Mouse (Mus musculus) embryonic facial prominence, embryonic 12.5 days (tissue): ENCODE results near the gene Atad3a. TPM values are rescaled to one million over a fixed set of nuclear protein-coding genes. Genes with fewer than 3 reads are reported as not detected.

ENCODE experiments used
- ATAC-seq: fragments of 200-750 bp; cut with Nextera tagmentation; 2 replicates; pipeline ENCODE4 v1.8.0; 2017; ENCODE audit not compliant: insufficient number of reproducible peaks, insufficient read depth, low FRiP score, low TSS enrichment
- H3K27ac ChIP-seq: fragments of 300-500 bp; sonication (generic); 2 replicates; pipeline ENCODE4 v1.5.1; 2016; ENCODE audit warnings: mild to moderate bottlenecking
- H3K27me3 ChIP-seq: fragments of 300-500 bp; sonication (generic); 2 replicates; pipeline ENCODE4 v1.6.1; 2016; ENCODE audit warnings: mild to moderate bottlenecking, moderate library complexity
- H3K36me3 ChIP-seq: fragments of 300-500 bp; sonication (generic); 2 replicates; pipeline ENCODE4 v1.6.1; 2016; ENCODE audit warnings: mild to moderate bottlenecking
- H3K4me1 ChIP-seq: fragments of 300-500 bp; sonication (generic); 2 replicates; pipeline ENCODE4 v1.6.1; 2016
- H3K4me2 ChIP-seq: fragments of 300-500 bp; sonication (generic); replicated peaks from 2 replicates; pipeline ENCODE4 v1.6.1; 2016; ENCODE audit warnings: mild to moderate bottlenecking, moderate library complexity
- H3K4me3 ChIP-seq: fragments of 300-500 bp; sonication (generic); 2 replicates; pipeline ENCODE4 v1.5.1; 2016; ENCODE audit warnings: mild to moderate bottlenecking
- H3K9ac ChIP-seq: fragments of 300-500 bp; sonication (generic); 2 replicates; pipeline ENCODE4 v1.6.1; 2016; ENCODE audit warnings: mild to moderate bottlenecking, moderate library complexity
- H3K9me3 ChIP-seq: fragments of 300-500 bp; sonication (generic); 2 replicates; pipeline ENCODE4 v1.6.1; 2016; ENCODE audit warnings: mild to moderate bottlenecking, moderate library complexity
- WGBS: fragments of 180-500 bp; shearing (Covaris S2); methylation state at CpG from one replicate; pipeline ENCODE4 v1.1.7; 2016; 5-methylcytosine and 5-hydroxymethylcytosine counted together
- polyA plus RNA-seq: library from polyadenylated mRNA; unstranded; fragments of >200 nt; fragmentation: Nextera tagmentation; extraction: Ambion mirVana; gene quantifications from 2 replicates; pipeline ENCODE4 v1.2.1, GENCODE M21; 2016

The Atad3a gene
- polyA plus RNA-seq, 1 experiment from 2014 or later: 103 TPM

DNA sequence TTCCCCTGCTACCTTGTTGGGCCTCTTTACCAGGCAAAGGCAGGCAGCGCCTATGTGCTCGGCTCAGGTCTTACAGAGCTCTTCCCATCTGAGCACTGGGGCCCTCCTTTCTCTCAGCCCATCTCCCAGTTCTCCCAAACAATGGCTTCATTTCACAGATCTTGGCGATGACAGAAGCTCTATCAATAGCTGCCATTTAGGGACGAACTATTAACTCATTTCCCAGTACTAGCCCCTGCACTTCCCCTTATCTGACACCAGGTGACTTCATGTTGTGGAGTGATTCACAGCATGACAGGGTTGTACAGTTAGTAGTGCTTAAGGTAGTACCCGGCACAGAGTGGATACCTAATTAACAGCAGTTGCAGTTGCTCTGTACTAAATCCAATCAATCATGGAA, 24.9 kb upstream of the Atad3a start, which contains the start of gene Tmem88b:
TSS of gene Tmem88b (minus strand) at position 56 of the 400 bp plus-strand sequence.
- H3K4me2 ChIP-seq: peak within 1 kb of the TSS; percentile 72
- no peaks in the 10 kb centered on the region for H3K36me3 ChIP-seq
- WGBS: 58% methylated on average over 5 of the region's 5 CpGs
- peaks cover 14% of the 10 kb centered on the region for H3K4me1 ChIP-seq
- H3K27ac ChIP-seq: peak within 1 kb of the TSS; percentile 80; the same call in 1 of the 2 replicates
- H3K27me3 ChIP-seq: no peaks in the 10 kb centered on the region
- H3K9me3 ChIP-seq: no peaks in the 10 kb centered on the region
- no peak for ATAC-seq
- H3K4me3 ChIP-seq: peak within 1 kb of the TSS; percentile 59
- peak within 1 kb of the TSS; percentile 87; the same call in 1 of the 2 replicates for H3K9ac ChIP-seq

DNA sequence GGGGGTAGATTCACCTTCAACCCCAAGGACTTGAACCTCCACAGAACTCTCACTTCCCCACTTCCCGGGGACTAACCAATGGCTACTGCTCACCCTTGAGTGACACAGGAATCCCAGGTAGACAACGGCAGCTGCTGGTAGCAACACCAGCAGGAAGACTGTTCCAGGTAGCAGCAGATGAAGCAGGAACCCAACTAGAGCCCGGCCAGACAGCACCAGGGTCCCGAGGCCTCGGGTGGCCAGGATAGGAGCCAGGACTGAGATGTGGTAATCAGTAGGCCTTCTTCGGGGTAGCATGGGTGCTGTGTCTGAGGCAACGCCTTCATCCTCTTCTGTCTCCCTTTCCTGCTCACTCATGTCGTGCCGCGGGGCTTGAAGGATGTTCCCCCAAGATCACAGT, 24.4 kb upstream of the Atad3a start:
- Histone ChIP-seq H3K27ac (no peak overlapping the region), H3K4me2 (peak overlapping the region; percentile 72; the same call in 1 of the 2 replicates), H3K4me1 (peaks cover 15% of the 10 kb centered on the region), H3K36me3 (no peaks in the 10 kb centered on the region), H3K4me3 (no peak overlapping the region), H3K9ac (peak overlapping the region; percentile 27; the same call in 1 of the 2 replicates), H3K9me3 (no peaks in the 10 kb centered on the region), H3K27me3 (no peaks in the 10 kb centered on the region)
- 77% methylated on average over 10 of the region's 10 CpGs for WGBS
- no peak for ATAC-seq

DNA sequence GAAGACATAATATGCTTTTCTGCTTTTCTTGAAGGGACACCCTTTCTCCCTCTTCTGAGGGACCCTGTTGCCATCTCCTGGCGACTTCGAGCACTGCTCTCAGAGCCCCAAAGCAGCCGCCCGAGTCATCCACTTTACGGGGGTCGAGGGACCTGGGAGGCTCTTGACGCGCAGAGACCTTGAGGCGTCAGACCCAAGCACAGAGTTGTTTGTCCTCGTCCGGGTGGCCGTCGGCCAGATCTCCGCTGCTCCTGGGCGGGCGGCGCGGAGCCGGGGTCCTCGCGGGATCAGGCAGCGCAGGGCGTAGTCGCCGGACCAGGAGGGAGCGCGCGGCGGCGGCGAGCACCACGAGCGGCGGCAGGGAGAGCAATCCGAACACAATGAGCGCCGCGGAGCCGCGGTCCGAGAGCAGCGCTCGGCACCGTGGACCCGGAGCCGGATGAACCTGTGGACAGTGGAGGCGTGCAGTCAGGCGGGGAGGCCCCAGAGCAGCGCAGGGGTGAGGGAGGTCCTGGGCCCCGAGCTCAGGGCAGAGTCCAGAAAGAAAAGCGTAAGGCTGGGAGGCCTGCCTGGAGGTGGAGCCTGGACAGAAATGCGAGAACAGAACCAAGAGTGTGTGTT, 23.3 kb upstream of the Atad3a start:
- ATAC-seq: peak; percentile 79
- H3K9ac ChIP-seq: peak overlapping the region; percentile 87
- no peaks in the 10 kb centered on the region for H3K9me3 ChIP-seq
- H3K27me3 ChIP-seq: no peaks in the 10 kb centered on the region
- peaks cover 15% of the 10 kb centered on the region for H3K4me1 ChIP-seq
- peak overlapping the region; percentile 59 for H3K4me3 ChIP-seq
- peak overlapping the region; percentile 80 for H3K27ac ChIP-seq
- no peaks in the 10 kb centered on the region for H3K36me3 ChIP-seq
- under 1% methylated on average over 52 of the region's 52 CpGs for WGBS
- peak overlapping the region; percentile 72 for H3K4me2 ChIP-seq

DNA sequence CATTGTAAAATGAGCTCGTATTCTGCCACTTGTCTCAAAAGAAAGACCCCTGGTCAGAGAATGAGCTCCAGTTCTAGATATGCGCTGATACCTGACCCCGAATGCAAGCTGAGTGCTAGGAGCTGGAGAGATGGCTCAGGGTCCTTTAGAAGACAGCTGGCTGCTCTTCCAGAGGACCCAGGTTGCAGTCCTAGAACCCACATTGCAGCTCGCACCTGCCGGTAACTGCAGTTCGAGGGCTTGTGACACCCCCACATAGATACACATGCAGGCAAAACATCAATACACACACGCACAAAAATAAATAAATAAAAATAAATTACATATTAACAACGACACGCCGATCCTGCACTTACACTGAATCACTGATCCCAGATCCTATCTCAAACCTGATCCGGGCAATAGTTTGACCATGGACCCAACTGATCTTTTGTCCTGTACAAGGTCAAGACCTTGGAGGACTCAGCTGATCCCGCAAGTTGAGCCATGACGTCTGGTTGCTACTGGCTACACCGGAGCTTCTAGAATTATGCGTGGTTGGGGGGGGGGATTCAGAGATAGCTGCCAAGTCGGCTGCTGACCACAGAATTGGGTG, 22.7 kb upstream of the Atad3a start:
- 44% methylated on average over 16 of the region's 16 CpGs for WGBS
- no peak for ATAC-seq
- no peaks in the 10 kb centered on the region for H3K9me3 ChIP-seq
- H3K27me3 ChIP-seq: no peaks in the 10 kb centered on the region
- H3K4me1 ChIP-seq: peaks cover 15% of the 10 kb centered on the region
- H3K4me3 ChIP-seq: peak overlapping the region; percentile 59
- H3K9ac ChIP-seq: peak overlapping the region; percentile 30; the same call in 1 of the 2 replicates
- no peak overlapping the region for H3K27ac ChIP-seq
- no peaks in the 10 kb centered on the region for H3K36me3 ChIP-seq
- H3K4me2 ChIP-seq: peak overlapping the region; percentile 72

DNA sequence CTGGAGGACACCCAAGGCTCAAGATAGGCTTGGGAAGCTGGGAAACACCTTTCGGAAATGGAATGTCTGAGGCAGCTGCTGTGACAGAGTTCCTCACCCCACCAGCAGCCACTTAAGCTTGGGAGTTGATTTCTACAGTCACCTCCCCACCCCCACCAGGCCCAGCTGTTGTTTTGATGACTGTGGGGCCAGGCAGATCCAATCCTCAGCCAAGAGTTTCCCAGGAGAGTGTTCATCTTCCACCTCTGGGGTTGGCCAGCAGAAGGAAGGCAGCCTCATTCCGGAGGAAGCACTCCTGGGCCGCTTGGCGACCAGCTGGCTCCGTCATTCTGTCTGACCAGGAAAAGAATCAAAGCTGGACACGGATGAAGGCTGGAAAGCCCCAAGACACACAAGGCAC, 20.0 kb upstream of the Atad3a start:
- H3K27me3 ChIP-seq: no peaks in the 10 kb centered on the region
- ATAC-seq: no peak; the same call in 1 of the 2 replicates
- H3K36me3 ChIP-seq: no peaks in the 10 kb centered on the region
- 33% methylated on average over 6 of the region's 6 CpGs for WGBS
- no peak overlapping the region for H3K4me2 ChIP-seq
- H3K9ac ChIP-seq: no peak overlapping the region
- H3K27ac ChIP-seq: 0 out of 2 replicates have a peak overlapping the region, but pooled peaks have one; percentile 7
- H3K9me3 ChIP-seq: no peaks in the 10 kb centered on the region
- peaks cover 15% of the 10 kb centered on the region for H3K4me1 ChIP-seq
- H3K4me3 ChIP-seq: no peak overlapping the region

DNA sequence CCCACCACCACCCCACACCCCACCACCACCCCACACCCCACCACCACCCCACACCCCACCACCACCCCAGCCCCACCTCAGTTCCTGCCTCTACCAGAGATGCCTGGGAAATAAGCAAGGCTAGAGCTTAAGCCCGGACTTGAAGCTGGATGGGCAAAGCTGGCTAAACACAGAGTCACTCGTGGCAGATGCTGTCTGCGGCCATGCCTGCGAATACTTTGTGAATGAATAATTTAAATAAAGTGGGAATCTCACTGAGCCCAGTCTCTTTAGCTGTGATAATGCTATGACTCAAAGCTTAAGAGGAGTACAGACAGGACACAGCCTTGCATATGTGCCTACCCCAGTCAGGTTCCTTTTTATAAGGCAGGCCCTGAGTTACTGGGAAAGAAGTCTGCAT, 18.6 kb upstream of the Atad3a start:
- 83% methylated on average over 4 of the region's 4 CpGs for WGBS
- ATAC-seq: no peak
- H3K4me1 ChIP-seq: peaks cover 8% of the 10 kb centered on the region; the same call in 1 of the 2 replicates
- no peak overlapping the region for H3K27ac ChIP-seq
- no peak overlapping the region for H3K9ac ChIP-seq
- no peak overlapping the region for H3K4me3 ChIP-seq
- H3K9me3 ChIP-seq: no peaks in the 10 kb centered on the region
- no peak overlapping the region for H3K4me2 ChIP-seq
- no peaks in the 10 kb centered on the region for H3K27me3 ChIP-seq
- H3K36me3 ChIP-seq: no peaks in the 10 kb centered on the region

DNA sequence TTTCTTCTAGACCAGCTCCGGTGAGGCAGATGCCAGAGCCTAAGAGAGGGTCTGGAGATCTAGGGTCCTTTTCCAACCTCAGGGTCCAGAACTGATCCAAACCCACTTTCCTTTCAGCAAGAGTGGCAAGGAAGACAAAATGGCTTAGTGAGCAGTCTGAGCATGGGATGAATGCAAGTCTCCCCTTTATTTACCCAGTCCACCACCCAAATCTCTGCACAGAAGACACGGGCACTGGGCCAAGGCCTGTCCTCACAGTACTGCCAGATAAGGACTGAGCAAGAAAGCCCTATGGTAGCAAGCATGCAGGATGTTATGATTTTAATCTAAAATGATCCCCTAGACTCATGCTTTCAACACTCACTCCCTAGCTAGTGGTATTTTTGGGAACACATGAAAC, 16.9 kb upstream of the Atad3a start:
- no peak overlapping the region for H3K9ac ChIP-seq
- H3K27me3 ChIP-seq: peaks cover 10% of the 10 kb centered on the region; the same call in 1 of the 2 replicates
- H3K27ac ChIP-seq: no peak overlapping the region
- 71% methylated on average over 2 of the region's 2 CpGs for WGBS
- H3K4me3 ChIP-seq: no peak overlapping the region
- H3K4me1 ChIP-seq: peaks cover 16% of the 10 kb centered on the region
- no peak overlapping the region for H3K4me2 ChIP-seq
- no peaks in the 10 kb centered on the region for H3K9me3 ChIP-seq
- no peaks in the 10 kb centered on the region for H3K36me3 ChIP-seq
- ATAC-seq: no peak

DNA sequence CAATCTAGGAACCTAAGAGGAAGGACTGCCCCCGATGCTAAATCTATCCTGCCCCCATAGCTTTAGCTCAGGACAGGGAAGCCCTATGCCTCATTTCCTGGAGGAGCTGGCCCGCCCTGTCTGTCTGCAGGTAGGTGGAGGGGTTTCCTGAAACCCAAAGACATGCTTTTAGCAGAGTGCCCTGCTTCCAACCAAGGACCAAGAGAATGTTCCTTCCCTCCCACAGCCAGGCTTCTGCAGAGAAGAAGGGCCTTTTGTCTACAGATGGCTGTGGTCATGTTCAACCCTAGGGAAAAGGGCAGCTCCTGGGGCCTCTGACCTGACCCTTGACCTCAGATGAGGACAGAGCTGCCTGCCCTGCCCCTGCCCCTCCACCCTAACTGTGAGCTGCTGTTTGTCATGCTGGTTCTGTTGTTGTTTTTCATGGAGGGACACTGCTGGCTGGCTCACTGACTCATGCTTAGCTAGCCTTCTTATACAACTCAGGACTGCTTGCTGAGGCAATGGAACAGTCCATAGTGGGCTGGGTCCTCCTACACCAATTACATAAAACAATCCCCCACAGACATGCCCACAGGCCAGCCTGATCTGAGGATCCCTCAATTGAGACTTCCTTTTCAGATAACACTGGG, 15.9 kb upstream of the Atad3a start:
- H3K27me3 ChIP-seq: peaks cover 19% of the 10 kb centered on the region
- ATAC-seq: no peak
- no peak overlapping the region for H3K9ac ChIP-seq
- H3K4me1 ChIP-seq: peaks cover 16% of the 10 kb centered on the region
- no peak overlapping the region for H3K4me3 ChIP-seq
- no peaks in the 10 kb centered on the region for H3K36me3 ChIP-seq
- no peak overlapping the region for H3K27ac ChIP-seq
- H3K4me2 ChIP-seq: no peak overlapping the region
- 9% methylated on average over 2 of the region's 2 CpGs for WGBS
- no peaks in the 10 kb centered on the region for H3K9me3 ChIP-seq

DNA sequence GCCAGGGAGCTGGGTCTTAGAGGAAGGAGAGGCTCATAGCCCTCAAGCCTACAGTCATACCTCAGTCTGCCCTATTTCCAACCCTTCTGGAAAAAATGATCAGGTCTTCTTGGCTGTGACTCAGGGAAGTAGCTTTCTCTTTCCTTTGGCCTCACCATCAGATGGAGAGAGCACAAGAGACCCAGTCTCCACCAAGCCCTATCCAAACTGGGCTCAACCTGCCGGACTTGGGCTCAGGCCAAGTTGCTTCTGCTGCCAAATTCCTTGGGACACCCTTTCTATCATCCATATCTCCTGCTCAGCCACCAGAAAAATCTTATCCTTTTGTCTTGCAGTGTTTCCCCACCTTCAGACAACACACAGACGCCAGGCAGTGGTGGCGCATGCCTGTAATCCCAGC, 15.0 kb upstream of the Atad3a start:
- WGBS: 77% methylated on average over 3 of the region's 3 CpGs
- no peak for ATAC-seq
- H3K9ac ChIP-seq: no peak overlapping the region
- H3K9me3 ChIP-seq: no peaks in the 10 kb centered on the region
- H3K27ac ChIP-seq: 0 out of 2 replicates have a peak overlapping the region, but pooled peaks have one; percentile 17
- H3K27me3 ChIP-seq: peaks cover 19% of the 10 kb centered on the region
- no peak overlapping the region for H3K4me2 ChIP-seq
- H3K4me1 ChIP-seq: peaks cover 14% of the 10 kb centered on the region
- no peak overlapping the region for H3K4me3 ChIP-seq
- H3K36me3 ChIP-seq: no peaks in the 10 kb centered on the region

DNA sequence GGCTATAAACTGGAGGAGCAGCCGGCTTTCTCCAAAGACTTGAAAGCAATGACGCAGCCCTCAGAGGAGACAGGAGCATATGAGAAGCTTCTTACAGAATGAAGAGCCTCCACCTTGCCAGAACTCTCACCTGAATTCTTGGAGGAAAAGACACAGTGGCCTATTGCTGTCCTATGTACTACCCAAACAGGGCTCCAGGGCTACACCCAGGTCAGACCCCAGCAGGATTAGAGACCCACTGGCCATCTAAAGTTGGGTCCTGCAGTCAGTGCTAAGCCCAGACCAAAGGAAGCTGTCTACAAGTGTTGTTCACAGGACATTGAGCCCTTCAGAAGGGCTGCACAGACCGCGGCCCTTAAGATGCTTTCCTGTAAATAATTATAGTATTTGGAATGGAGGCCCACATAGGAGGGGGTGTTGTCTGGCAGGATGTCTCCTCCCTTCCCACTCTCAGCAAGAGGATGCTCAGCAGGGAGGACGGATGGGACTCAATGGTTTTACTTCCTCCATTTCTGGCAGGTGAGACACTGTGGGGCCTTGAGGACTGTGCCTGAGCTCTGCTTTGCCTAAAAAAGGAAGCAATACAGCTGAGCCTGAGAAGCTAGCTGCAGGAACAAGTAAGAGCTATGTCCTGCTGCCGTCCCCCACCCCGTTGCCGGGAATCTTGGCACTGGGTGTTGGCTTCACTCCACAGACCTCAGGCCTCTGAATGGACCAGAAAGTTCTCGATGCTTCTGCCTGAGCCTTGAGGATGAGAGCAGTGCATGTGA, 14.3 kb upstream of the Atad3a start:
- peak overlapping the region; percentile 38 for H3K4me3 ChIP-seq
- H3K4me1 ChIP-seq: peaks cover 17% of the 10 kb centered on the region
- no peak overlapping the region for H3K9ac ChIP-seq
- 0 out of 2 replicates have a peak, but pooled peaks have one; percentile 7 for ATAC-seq
- H3K4me2 ChIP-seq: peak overlapping the region; percentile 81
- H3K27ac ChIP-seq: peak overlapping the region; percentile 67
- peaks cover 19% of the 10 kb centered on the region for H3K27me3 ChIP-seq
- H3K9me3 ChIP-seq: no peaks in the 10 kb centered on the region
- H3K36me3 ChIP-seq: no peaks in the 10 kb centered on the region
- 58% methylated on average over 9 of the region's 9 CpGs for WGBS

DNA sequence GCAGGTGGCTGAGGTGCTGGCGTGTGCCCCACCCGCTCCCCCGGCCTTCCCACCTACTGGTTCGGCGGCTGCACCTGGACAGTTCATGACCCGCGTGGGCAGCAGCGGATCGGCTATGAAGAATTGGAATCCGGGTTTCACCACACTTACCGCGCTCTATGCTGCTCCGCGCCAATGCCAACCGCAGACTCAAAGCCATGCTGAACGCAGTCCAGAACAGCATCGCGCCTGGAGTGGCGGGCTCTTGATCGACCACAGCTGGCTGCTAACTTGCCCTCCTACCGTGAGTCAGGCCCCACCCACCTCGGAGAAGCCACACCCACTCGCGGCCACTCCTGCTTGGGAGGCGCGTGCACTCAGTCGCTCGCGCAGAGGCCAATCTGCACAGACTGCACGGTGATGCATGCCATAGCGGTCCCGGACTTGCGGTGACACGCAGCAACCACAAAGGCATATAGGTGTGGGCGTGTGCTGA, 13.4 kb upstream of the Atad3a start, which contains the start of gene Vwa1:
TSS of gene Vwa1 (minus strand) at position 419 of the 475 bp plus-strand sequence.
- H3K4me2 ChIP-seq: peak within 1 kb of the TSS; percentile 81
- peak within 1 kb of the TSS; percentile 47; the same call in 1 of the 2 replicates for H3K9ac ChIP-seq
- no peaks in the 10 kb centered on the region for H3K36me3 ChIP-seq
- H3K27me3 ChIP-seq: peaks cover 19% of the 10 kb centered on the region
- peak; percentile 67 for ATAC-seq
- H3K4me1 ChIP-seq: peaks cover 17% of the 10 kb centered on the region
- H3K27ac ChIP-seq: peak within 1 kb of the TSS; percentile 67
- no peaks in the 10 kb centered on the region for H3K9me3 ChIP-seq
- peak within 1 kb of the TSS; percentile 38 for H3K4me3 ChIP-seq
- 1% methylated on average over 35 of the region's 35 CpGs for WGBS
